Mouse (Mus musculus) ES-Bruce4 (cell line): ENCODE data around the gene Atp11a.

ENCODE experiments used
- CTCF ChIP-seq: IDR thresholded peaks from one replicate; pipeline ENCODE4 v1.8.1; 2011; ENCODE audit warnings: low read depth, low read length
- EP300 ChIP-seq: IDR thresholded peaks from 2 replicates; pipeline ENCODE4 v1.6.1; 2011; ENCODE audit warnings: low read depth, low read length; ENCODE audit not compliant: insufficient read depth
- POLR2A ChIP-seq: IDR thresholded peaks from one replicate; pipeline ENCODE4 v1.8.1; 2011; ENCODE audit warnings: low read length; ENCODE audit not compliant: insufficient read depth

- TF ChIP-seq EP300 (peak; percentile 77), CTCF (no peak), POLR2A (no peak)
Observed at GRCm38 (mm10) chr8:12912011-12912410, 155.2 kb downstream of the Atp11a start.
